8 mouse cellular contexts compared by ENCODE assay signal in genomic region chr3:153501333-153501877, GRCm38 (mm10).
DNase-seq lines count a peak whose midpoint lies in the region; ATAC-seq and TF ChIP-seq lines count a peak whose summit lies in the region.

No protein-coding gene starts in this region.

- intact Hi-C loops in heart, postnatal 14 days (cut with DNase I), result loop anchor here (5.0 kb wide), 1 partner anchor 151 kb away; no protein-coding TSS in a partner anchor

- TF ChIP-seq EP300 in heart, postnatal 0 days (IDR thresholded peaks at IDR 0.05; ENCODE audit: low read depth), result no peak

- 53% methylated on average over 3 of the region's 3 CpGs for WGBS in heart, postnatal 0 days
- WGBS in midbrain, embryonic 11.5 days, result 56% methylated on average over 3 of the region's 3 CpGs

- no peak for TF ChIP-seq POLR2A in cortical plate, adult 2 months (IDR thresholded peaks at IDR 0.05; ENCODE audit: extremely low read depth, insufficient read depth, low read length)

- ATAC-seq in heart, postnatal 0 days (ENCODE audit: insufficient read depth, low read depth), result no peak
- peak; percentile 54; the same call in 1 of the 2 replicates for ATAC-seq in midbrain, embryonic 11.5 days (ENCODE audit: low FRiP score)

- no peaks in the 10 kb centered on the region for H3K36me3 ChIP-seq in heart, postnatal 0 days (replicated peaks; ENCODE audit: control insufficient read depth, insufficient read depth, low read length)
- H3K36me3 ChIP-seq in midbrain, embryonic 11.5 days (ENCODE audit: control insufficient read depth, insufficient read depth, low read length), result no peaks in the 10 kb centered on the region

- H3K4me3 ChIP-seq in heart, postnatal 0 days (ENCODE audit: low read depth, low read length), result no peak overlapping the region
- no peak overlapping the region for H3K4me3 ChIP-seq in cortical plate, adult 2 months (ENCODE audit: insufficient read depth, low read length)
- no peak overlapping the region for H3K4me3 ChIP-seq in midbrain, embryonic 11.5 days (ENCODE audit: low read depth, low read length)

- H3K27ac ChIP-seq in heart, postnatal 0 days (ENCODE audit: low read depth), result no peak overlapping the region
- no peak overlapping the region for H3K27ac ChIP-seq in cortical plate, adult 2 months (ENCODE audit: insufficient read depth, low read length)
- H3K27ac ChIP-seq in midbrain, embryonic 11.5 days (ENCODE audit: low read depth, low read length), result no peak overlapping the region

- no peaks in the 10 kb centered on the region for H3K4me1 ChIP-seq in heart, postnatal 0 days (ENCODE audit: control insufficient read depth, insufficient read depth)
- H3K4me1 ChIP-seq in cortical plate, adult 2 months (ENCODE audit: control insufficient read depth, insufficient read depth, low read length), result no peaks in the 10 kb centered on the region
- H3K4me1 ChIP-seq in midbrain, embryonic 11.5 days (ENCODE audit: control insufficient read depth, insufficient read depth, low read length), result peaks cover 5% of the 10 kb centered on the region; the same call in 1 of the 2 replicates

- H3K4me2 ChIP-seq in heart, postnatal 0 days (ENCODE audit: low read depth, low read length), result no peak overlapping the region
- H3K4me2 ChIP-seq in midbrain, embryonic 11.5 days, result no peak overlapping the region

- no peak for DNase-seq in heart, postnatal 0 days (ENCODE audit: low spot score)
- no peak for DNase-seq in heart, adult 11 months
- DNase-seq in adrenal gland, adult 18-20 months (ENCODE audit: low spot score in 2 of 2), result peak; percentile 77 to 81
- peak; percentile 52 to 70 for DNase-seq in heart, postnatal 14 days
- peak; percentile 83 to 95 for DNase-seq in left cerebral cortex, adult 18-20 months (ENCODE audit: low spot score in 2 of 2)
- DNase-seq in midbrain, embryonic 11.5 days (ENCODE audit: low spot score, missing footprints), result peak; percentile 95
- peak; percentile 2 to 18 for DNase-seq in spleen, postnatal 36 days (ENCODE audit: low spot score in 2 of 2)

- peak; percentile 63 for TF ChIP-seq CTCF in heart, postnatal 0 days (IDR thresholded peaks at IDR 0.05; ENCODE audit: low read depth)
- peak; percentile 76 for TF ChIP-seq CTCF in cortical plate, adult 2 months (IDR thresholded peaks at IDR 0.05; ENCODE audit: extremely low read depth, insufficient read depth, low read length)

- H3K9ac ChIP-seq in heart, postnatal 0 days (replicated peaks; ENCODE audit: low read depth, low read length), result no peak overlapping the region
- no peak overlapping the region for H3K9ac ChIP-seq in midbrain, embryonic 11.5 days (ENCODE audit: low read length)

- H3K27me3 ChIP-seq in heart, postnatal 0 days (ENCODE audit: control insufficient read depth, insufficient read depth, low read length), result no peaks in the 10 kb centered on the region
- H3K27me3 ChIP-seq in midbrain, embryonic 11.5 days (ENCODE audit: control insufficient read depth, insufficient read depth, low read length), result no peaks in the 10 kb centered on the region

- no peaks in the 10 kb centered on the region for H3K9me3 ChIP-seq in heart, postnatal 0 days (replicated peaks; ENCODE audit: control insufficient read depth, low read length)
- no peaks in the 10 kb centered on the region for H3K9me3 ChIP-seq in midbrain, embryonic 11.5 days (ENCODE audit: control insufficient read depth, low read length)

Comparison
In these comparisons a context has a peak if more than half of its experiments do, and no peak if none do; other contexts are left out.
1. DNase-seq: peak in adrenal gland, adult 18-20 months (2 of 2), heart, postnatal 14 days (2 of 2), left cerebral cortex, adult 18-20 months (2 of 2), midbrain, embryonic 11.5 days (single experiment) and spleen, postnatal 36 days (2 of 2); none in heart, postnatal 0 days (single experiment) and heart, adult 11 months (single experiment).